Mouse (Mus musculus): Measurements from ENCODE around the gene Sdhc.

The Sdhc gene

GRCm38 (mm10) chr1:171149974-171150760, at the start of gene Sdhc, which contains the start of gene Mpz:
Gene Sdhc (minus strand): TSS chr1:171150603.
Gene Mpz (plus strand): TSS chr1:171150711.
- DNase-seq (ENCODE audit: low read depth, low spot score): peak; percentile 92

GRCm38 (mm10) chr1:171199532-171199931, 49.1 kb upstream of the Sdhc start:
- DNase-seq (ENCODE audit: low read depth, low spot score): no peak

GRCm38 (mm10) chr1:171195887-171196397, 45.5 kb upstream of the Sdhc start, which contains the start of gene Pcp4l1:
Gene Pcp4l1 (minus strand): TSS chr1:171196268.
- no peak for DNase-seq (ENCODE audit: low read depth, low spot score)

GRCm38 (mm10) chr1:171195046-171195822, 44.8 kb upstream of the Sdhc start:
- no peak for DNase-seq (ENCODE audit: low read depth, low spot score)

GRCm38 (mm10) chr1:171193911-171194830, 43.8 kb upstream of the Sdhc start:
- no peak for DNase-seq (ENCODE audit: low read depth, low spot score)

- no peak for DNase-seq (ENCODE audit: low read depth, low spot score)
Observed at GRCm38 (mm10) chr1:171193093-171193840, 42.9 kb upstream of the Sdhc start.

- DNase-seq (ENCODE audit: low read depth, low spot score): no peak
Observed at GRCm38 (mm10) chr1:171192283-171192682, 41.9 kb upstream of the Sdhc start.

- DNase-seq (ENCODE audit: low read depth, low spot score): no peak
Observed at GRCm38 (mm10) chr1:171190832-171191231, 40.4 kb upstream of the Sdhc start.

GRCm38 (mm10) chr1:171189476-171190114, 39.2 kb upstream of the Sdhc start:
- DNase-seq (ENCODE audit: low read depth, low spot score): no peak

GRCm38 (mm10) chr1:171189046-171189445, 38.6 kb upstream of the Sdhc start:
- DNase-seq (ENCODE audit: low read depth, low spot score): no peak

- DNase-seq (ENCODE audit: low read depth, low spot score): no peak
Observed at GRCm38 (mm10) chr1:171187851-171188700, 37.7 kb upstream of the Sdhc start.

GRCm38 (mm10) chr1:171185655-171186054, 35.3 kb upstream of the Sdhc start:
- no peak for DNase-seq (ENCODE audit: low read depth, low spot score)

GRCm38 (mm10) chr1:171184314-171184713, 33.9 kb upstream of the Sdhc start:
- no peak for DNase-seq (ENCODE audit: low read depth, low spot score)

GRCm38 (mm10) chr1:171183620-171184019, 33.2 kb upstream of the Sdhc start:
- DNase-seq (ENCODE audit: low read depth, low spot score): no peak

GRCm38 (mm10) chr1:171183025-171183424, 32.6 kb upstream of the Sdhc start:
- no peak for DNase-seq (ENCODE audit: low read depth, low spot score)

GRCm38 (mm10) chr1:171179487-171180171, 29.2 kb upstream of the Sdhc start:
- no peak for DNase-seq (ENCODE audit: low read depth, low spot score)

- DNase-seq (ENCODE audit: low read depth, low spot score): no peak
Observed at GRCm38 (mm10) chr1:171172779-171173178, 22.4 kb upstream of the Sdhc start.

GRCm38 (mm10) chr1:171171138-171171537, 20.7 kb upstream of the Sdhc start:
- DNase-seq (ENCODE audit: low read depth, low spot score): no peak

- no peak for DNase-seq (ENCODE audit: low read depth, low spot score)
Observed at GRCm38 (mm10) chr1:171169913-171170312, 19.5 kb upstream of the Sdhc start.

Measured in embryo, embryonic 11.5 days (tissue).